Mouse (Mus musculus): Measurements from ENCODE around the gene Blvra.
A peak's percentile ranks its signal among the peaks of the same experiment; 100 is the strongest.

Gene Blvra

GRCm38 (mm10) chr2:127136979-127137378, 66.5 kb downstream of the Blvra start:
- DNase-seq (ENCODE audit: low spot score in 2 of 2): peak in 1 of 2 experiments; percentile 57

GRCm38 (mm10) chr2:127137838-127138420, 67.5 kb downstream of the Blvra start:
- DNase-seq (ENCODE audit: low spot score in 2 of 2): no peak

GRCm38 (mm10) chr2:127138449-127138848, 68.0 kb downstream of the Blvra start:
- no peak for DNase-seq (ENCODE audit: low spot score in 2 of 2)

- DNase-seq (ENCODE audit: low spot score in 2 of 2): no peak
Measured at GRCm38 (mm10) chr2:127139094-127139493, 68.6 kb downstream of the Blvra start.

GRCm38 (mm10) chr2:127139605-127140004, 69.1 kb downstream of the Blvra start:
- DNase-seq (ENCODE audit: low spot score in 2 of 2): no peak

- DNase-seq (ENCODE audit: low spot score in 2 of 2): no peak
Measured at GRCm38 (mm10) chr2:127140011-127140410, 69.5 kb downstream of the Blvra start.

- no peak for DNase-seq (ENCODE audit: low spot score in 2 of 2)
Measured at GRCm38 (mm10) chr2:127142031-127142430, 71.6 kb downstream of the Blvra start.

- no peak for DNase-seq (ENCODE audit: low spot score in 2 of 2)
Measured at GRCm38 (mm10) chr2:127142577-127143157, 72.2 kb downstream of the Blvra start.

- DNase-seq (ENCODE audit: low spot score in 2 of 2): peak; percentile 77 to 87
Measured at GRCm38 (mm10) chr2:127143158-127144063, 72.9 kb downstream of the Blvra start, which contains the start of gene Itpripl1. TSS of gene Itpripl1 (minus strand) at chr2:127143442.

GRCm38 (mm10) chr2:127145699-127146098, 75.2 kb downstream of the Blvra start:
- no peak for DNase-seq (ENCODE audit: low spot score in 2 of 2)

Measured in spleen, postnatal 10 days (tissue).